Mouse (Mus musculus): ENCODE data around the gene Hist2h2bb. TPM values are rescaled to one million over a fixed set of nuclear protein-coding genes. Genes with fewer than 3 reads are reported as not detected.
"Not testable (repeated sequence)": the region's sequence is repeated elsewhere in the genome, so short reads cannot be mapped to it uniquely, and the experiment has no call there.

Gene Hist2h2bb
- polyA plus RNA-seq (2015; fragmentation: Nextera tagmentation; extraction: Ambion mirVana): 2.3 and 3.9 TPM in 2 replicates

- Histone ChIP-seq H3K4me2 (replicated peaks; ENCODE audit: low read depth) (peak within 1 kb of the TSS; percentile 86), H3K27me3 (replicated peaks; ENCODE audit: control insufficient read depth, insufficient read depth, low read length) (no peaks in the 10 kb centered on the region), H3K4me1 (replicated peaks; ENCODE audit: control insufficient read depth, insufficient read depth, low read length) (no peaks in the 10 kb centered on the region; the same call in 1 of the 2 replicates), H3K36me3 (ENCODE audit: control insufficient read depth, insufficient read depth) (no peaks in the 10 kb centered on the region), H3K27ac (ENCODE audit: low read depth, low read length) (peak within 1 kb of the TSS; percentile 87), H3K9ac (ENCODE audit: low read depth, low read length) (peak within 1 kb of the TSS; percentile 51), H3K9me3 (ENCODE audit: control insufficient read depth) (no peaks in the 10 kb centered on the region), H3K4me3 (ENCODE audit: low read depth, low read length) (peak within 1 kb of the TSS; percentile 43)
- TF ChIP-seq CTCF (IDR thresholded peaks at IDR 0.05; ENCODE audit: low read depth): no peak
- ATAC-seq: peak; percentile 92
- under 1% methylated on average over 45 of the region's 45 CpGs for WGBS
These were observed at the start of gene Hist2h2bb for GRCm38 (mm10) chr3:96269511-96270474. Hist2h2bb (plus strand) TSS chr3:96269752.

- not testable (repeated sequence) for H3K27me3 ChIP-seq (replicated peaks; ENCODE audit: control insufficient read depth, insufficient read depth, low read length); H3K9me3 ChIP-seq (ENCODE audit: control insufficient read depth); H3K36me3 ChIP-seq (ENCODE audit: control insufficient read depth, insufficient read depth); H3K4me1 ChIP-seq (replicated peaks; ENCODE audit: control insufficient read depth, insufficient read depth, low read length)
- peak; percentile 4; the same call in 1 of the 2 replicates for ATAC-seq
- H3K4me2 ChIP-seq (replicated peaks; ENCODE audit: low read depth): peak overlapping the region; percentile 76
- H3K4me3 ChIP-seq (ENCODE audit: low read depth, low read length): peak overlapping the region; percentile 59
- peak overlapping the region; percentile 92 for H3K27ac ChIP-seq (ENCODE audit: low read depth, low read length)
- WGBS: under 1% methylated on average over 38 of the region's 47 CpGs
- peak overlapping the region; percentile 70 for H3K9ac ChIP-seq (ENCODE audit: low read depth, low read length)
These were observed 49.3 kb upstream of the Hist2h2bb start for GRCm38 (mm10) chr3:96220131-96220764.

- H3K9ac ChIP-seq (ENCODE audit: low read depth, low read length): peak within 1 kb of the TSS; percentile 70
- H3K4me1 ChIP-seq (replicated peaks; ENCODE audit: control insufficient read depth, insufficient read depth, low read length): peaks cover 3% of the 10 kb centered on the region; the same call in 1 of the 2 replicates
- H3K27me3 ChIP-seq (replicated peaks; ENCODE audit: control insufficient read depth, insufficient read depth, low read length): no peaks in the 10 kb centered on the region
- H3K4me3 ChIP-seq (ENCODE audit: low read depth, low read length): peak within 1 kb of the TSS; percentile 59
- no peaks in the 10 kb centered on the region for H3K36me3 ChIP-seq (ENCODE audit: control insufficient read depth, insufficient read depth)
- no peak; the same call in 1 of the 2 replicates for TF ChIP-seq CTCF (IDR thresholded peaks at IDR 0.05; ENCODE audit: low read depth)
- peak; percentile 83 for ATAC-seq
- under 1% methylated on average over 43 of the region's 43 CpGs for WGBS
- H3K4me2 ChIP-seq (replicated peaks; ENCODE audit: low read depth): peak within 1 kb of the TSS; percentile 76
- H3K9me3 ChIP-seq (ENCODE audit: control insufficient read depth): no peaks in the 10 kb centered on the region
- H3K27ac ChIP-seq (ENCODE audit: low read depth, low read length): peak within 1 kb of the TSS; percentile 92
These were observed 48.5 kb upstream of the Hist2h2bb start, which contains the start of the genes Hist2h2ac and Hist2h2be for GRCm38 (mm10) chr3:96220765-96221639. Hist2h2ac (minus strand) TSS chr3:96220880. Hist2h2be (plus strand) TSS chr3:96221119.

- WGBS: 12% methylated on average over 9 of the region's 9 CpGs
- TF ChIP-seq CTCF (IDR thresholded peaks at IDR 0.05; ENCODE audit: low read depth): no peak
- H3K36me3 ChIP-seq (ENCODE audit: control insufficient read depth, insufficient read depth): no peaks in the 10 kb centered on the region
These were observed 47.9 kb upstream of the Hist2h2bb start for GRCm38 (mm10) chr3:96221640-96222038.

GRCm38 (mm10) chr3:96222774-96223173 lies 46.8 kb upstream of the Hist2h2bb start:
- WGBS: 91% methylated on average over 4 of the region's 4 CpGs

More at GRCm38 (mm10) chr3:96221640-96222038, 47.9 kb upstream of the Hist2h2bb start:
- H3K4me1 ChIP-seq (replicated peaks; ENCODE audit: control insufficient read depth, insufficient read depth, low read length): peaks cover 3% of the 10 kb centered on the region; the same call in 1 of the 2 replicates
- H3K4me2 ChIP-seq (replicated peaks; ENCODE audit: low read depth): peak overlapping the region; percentile 76
- H3K27me3 ChIP-seq (replicated peaks; ENCODE audit: control insufficient read depth, insufficient read depth, low read length): no peaks in the 10 kb centered on the region
- no peak for ATAC-seq
- H3K27ac ChIP-seq (ENCODE audit: low read depth, low read length): peak overlapping the region; percentile 92
- peak overlapping the region; percentile 59 for H3K4me3 ChIP-seq (ENCODE audit: low read depth, low read length)
- no peaks in the 10 kb centered on the region for H3K9me3 ChIP-seq (ENCODE audit: control insufficient read depth)
- H3K9ac ChIP-seq (ENCODE audit: low read depth, low read length): peak overlapping the region; percentile 26; the same call in 1 of the 2 replicates

More at GRCm38 (mm10) chr3:96222774-96223173, 46.8 kb upstream of the Hist2h2bb start:
- Histone ChIP-seq H3K27me3 (replicated peaks; ENCODE audit: control insufficient read depth, insufficient read depth, low read length) (no peaks in the 10 kb centered on the region), H3K36me3 (ENCODE audit: control insufficient read depth, insufficient read depth) (no peaks in the 10 kb centered on the region), H3K9me3 (ENCODE audit: control insufficient read depth) (no peaks in the 10 kb centered on the region), H3K4me2 (replicated peaks; ENCODE audit: low read depth) (no peak overlapping the region; the same call in 1 of the 2 replicates), H3K27ac (ENCODE audit: low read depth, low read length) (no peak overlapping the region), H3K4me1 (replicated peaks; ENCODE audit: control insufficient read depth, insufficient read depth, low read length) (peaks cover 3% of the 10 kb centered on the region; the same call in 1 of the 2 replicates), H3K9ac (ENCODE audit: low read depth, low read length) (no peak overlapping the region), H3K4me3 (ENCODE audit: low read depth, low read length) (no peak overlapping the region)
- no peak for ATAC-seq
- no peak for TF ChIP-seq CTCF (IDR thresholded peaks at IDR 0.05; ENCODE audit: low read depth)
